Mouse (Mus musculus): ENCODE measurements at regions not wholly inside any gene's neighbourhood (a gene's known extent, or its start where the extent isn't known, plus 50 kb on each side); places are given as distances from the start of the nearest gene placed in this dataset.
A peak's percentile ranks its signal among the peaks of the same experiment; 100 is the strongest.

DNA sequence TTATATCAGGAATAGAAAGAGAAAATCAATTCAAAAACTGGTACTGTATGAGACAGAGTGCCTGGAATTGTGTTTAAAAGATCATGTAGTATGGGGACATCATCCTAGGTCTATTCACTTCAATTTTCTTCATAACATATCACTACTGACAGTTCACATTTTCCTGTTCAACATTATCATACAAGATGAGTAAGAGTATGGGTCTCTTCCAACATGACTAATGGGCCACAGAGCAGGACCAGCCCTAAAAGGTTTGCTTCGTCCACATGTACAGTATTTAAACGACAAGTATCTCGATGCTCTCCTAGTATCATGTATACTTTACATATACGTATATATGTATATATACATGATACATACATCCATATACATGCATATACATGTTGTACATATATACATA, 164.8 kb upstream of the Atp1b1 start:
- DNase-seq, result no peak

- no peak for DNase-seq
Measured at GRCm38 (mm10) chr1:164622417-164622816, 164.3 kb upstream of the Atp1b1 start.

GRCm38 (mm10) chr1:164620129-164620528, 162.0 kb upstream of the Atp1b1 start:
- no peak for DNase-seq

- DNase-seq, result no peak
Measured at GRCm38 (mm10) chr1:164617871-164618270, 159.7 kb upstream of the Atp1b1 start.

- DNase-seq, result peak; percentile 9 to 56
Measured at GRCm38 (mm10) chr1:164607061-164607460, 148.9 kb upstream of the Atp1b1 start.

GRCm38 (mm10) chr1:164606141-164606754, 148.1 kb upstream of the Atp1b1 start:
- DNase-seq, result peak in 1 of 2 experiments; percentile 4

DNA sequence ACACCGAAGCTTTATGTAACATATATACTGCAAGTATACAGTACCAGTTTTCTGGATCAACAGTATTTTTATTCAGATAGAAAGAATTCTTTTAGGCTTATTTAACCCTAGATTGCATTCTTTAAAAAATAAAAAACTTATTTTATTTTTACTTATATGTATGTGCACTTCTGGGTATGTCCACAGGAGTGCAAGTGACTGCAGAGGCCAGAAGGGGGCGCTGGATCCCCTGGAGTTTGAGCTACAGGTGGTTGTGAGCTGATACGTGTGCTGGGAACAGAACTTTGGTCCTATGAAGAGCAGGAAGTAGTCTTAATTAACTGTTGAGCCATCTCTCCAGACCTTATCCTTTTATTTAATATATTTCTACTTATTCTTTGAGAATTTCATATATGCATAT, 145.3 kb upstream of the Atp1b1 start:
- no peak for DNase-seq

GRCm38 (mm10) chr1:164602568-164602967, 144.4 kb upstream of the Atp1b1 start:
- DNase-seq, result no peak

GRCm38 (mm10) chr1:164590205-164590613, 132.1 kb upstream of the Atp1b1 start:
- no peak for DNase-seq

- no peak for DNase-seq
Measured at GRCm38 (mm10) chr1:164586066-164586989, 128.2 kb upstream of the Atp1b1 start.

DNA sequence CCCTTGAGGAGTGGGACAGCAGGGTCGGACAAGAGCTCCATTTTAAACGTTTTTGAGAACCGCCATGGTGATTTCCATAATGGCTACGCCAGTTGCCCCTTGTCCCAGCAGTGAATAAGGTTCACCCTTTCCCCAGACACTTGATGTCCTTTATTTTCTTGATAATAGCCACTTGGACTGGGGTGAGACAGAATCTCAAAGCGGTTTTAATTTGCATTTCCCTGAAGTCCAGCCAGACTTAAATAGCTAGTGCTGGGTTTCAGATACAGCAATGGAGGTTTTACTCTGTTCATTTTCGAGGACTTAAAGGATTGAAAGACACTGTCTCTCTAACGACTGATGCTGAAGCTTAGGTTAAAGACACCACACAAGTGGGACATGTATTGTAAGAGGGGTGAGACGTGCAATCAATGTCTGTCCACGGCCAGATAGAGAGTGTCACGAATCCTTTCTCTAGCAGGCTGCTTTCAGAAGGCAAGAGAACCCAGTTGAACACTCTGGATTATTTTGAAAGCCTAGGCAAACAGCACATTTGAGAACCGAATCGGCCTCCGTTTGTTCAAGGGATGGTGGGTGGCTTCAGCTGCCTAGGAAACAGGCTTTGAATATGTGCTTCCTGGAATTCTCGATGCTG, 118.8 kb upstream of the Atp1b1 start:
- DNase-seq, result no peak

- no peak for DNase-seq
Measured at GRCm38 (mm10) chr1:164573639-164574038, 115.5 kb upstream of the Atp1b1 start.

- no peak for DNase-seq
Measured at GRCm38 (mm10) chr1:164572183-164572582, 114.0 kb upstream of the Atp1b1 start.

DNA sequence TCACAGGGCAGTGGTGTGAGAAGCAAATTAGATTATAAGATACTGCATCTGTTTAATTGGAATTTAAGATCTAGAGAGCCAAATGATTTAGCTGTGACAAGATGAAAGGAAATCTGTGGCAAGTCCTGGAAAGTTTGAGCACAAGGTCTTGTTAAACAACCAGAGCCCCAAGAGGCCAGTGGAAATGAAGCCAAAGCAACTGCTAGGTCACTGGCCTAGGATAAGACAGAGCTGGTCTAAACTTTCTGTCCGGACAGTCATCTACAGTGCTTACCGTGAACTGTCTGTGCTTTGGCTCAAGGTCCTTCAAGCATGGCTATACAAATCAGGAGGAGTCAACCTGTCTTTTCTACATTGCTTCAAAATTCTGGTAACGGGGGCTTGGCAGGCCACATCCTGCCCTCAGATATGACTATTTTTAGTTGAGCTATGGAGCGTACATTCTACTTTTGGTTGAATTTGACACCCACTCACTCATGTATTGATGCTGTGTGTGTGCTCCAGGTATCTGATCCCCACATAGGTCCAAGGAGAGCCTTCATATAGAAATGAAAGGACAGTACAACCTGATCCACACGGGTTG, 113.4 kb upstream of the Atp1b1 start:
- DNase-seq, result no peak

- no peak for DNase-seq
Measured at GRCm38 (mm10) chr1:164564847-164565246, 106.7 kb upstream of the Atp1b1 start.

DNA sequence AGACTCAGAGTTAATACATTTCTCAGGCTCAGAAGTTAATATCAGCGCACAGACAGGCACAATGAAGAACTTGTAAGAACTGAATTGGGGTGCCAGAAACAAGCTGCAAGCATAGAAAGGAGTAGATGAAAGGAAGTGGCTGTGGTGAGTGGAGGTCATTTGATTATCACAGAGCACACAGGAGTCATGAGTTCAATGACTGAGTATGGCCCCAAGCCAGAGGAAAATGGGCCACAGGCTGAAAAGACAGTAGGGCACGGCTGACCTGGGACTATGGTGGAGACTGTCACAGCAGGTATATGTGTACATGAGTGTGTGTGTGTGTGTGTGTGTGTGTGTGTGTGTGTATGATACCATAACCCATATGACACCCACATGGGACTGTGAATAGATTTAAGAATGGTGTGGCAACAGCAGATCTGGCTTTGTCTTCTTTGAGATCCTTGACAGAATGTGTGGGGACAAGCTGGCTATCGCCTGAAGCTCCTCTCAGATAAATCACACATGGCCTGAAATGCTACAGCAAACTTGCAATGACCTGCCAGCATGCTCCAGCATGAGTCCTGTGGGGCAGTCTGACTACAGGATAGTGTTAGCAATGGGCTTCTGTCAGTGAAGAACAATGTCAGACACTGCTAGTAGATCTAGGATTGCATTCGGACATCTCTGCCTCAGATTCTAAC, 101.5 kb upstream of the Atp1b1 start:
- no peak for DNase-seq

DNA sequence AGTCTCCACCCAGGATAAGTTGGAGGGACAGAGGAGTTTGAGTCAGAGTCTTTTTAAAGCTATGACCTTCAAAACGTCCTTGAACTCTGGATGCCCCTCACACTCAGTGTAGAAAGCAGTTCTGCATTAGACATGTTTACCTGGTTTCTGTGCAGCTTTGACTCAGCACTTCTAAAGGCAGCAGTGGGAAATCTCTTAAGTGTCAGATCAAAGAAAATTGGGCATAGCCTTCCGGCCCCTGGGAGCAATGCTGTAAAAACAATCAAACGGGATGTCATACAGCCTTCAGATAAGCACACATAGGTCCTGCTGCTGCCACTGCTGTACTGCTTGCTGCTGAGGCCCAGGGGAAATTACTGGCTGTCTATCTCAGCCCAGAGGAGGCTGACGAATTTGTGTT, 94.5 kb upstream of the Atp1b1 start:
- no peak for DNase-seq

- no peak for DNase-seq
Measured at GRCm38 (mm10) chr1:164551019-164551418, 92.9 kb upstream of the Atp1b1 start.

DNA sequence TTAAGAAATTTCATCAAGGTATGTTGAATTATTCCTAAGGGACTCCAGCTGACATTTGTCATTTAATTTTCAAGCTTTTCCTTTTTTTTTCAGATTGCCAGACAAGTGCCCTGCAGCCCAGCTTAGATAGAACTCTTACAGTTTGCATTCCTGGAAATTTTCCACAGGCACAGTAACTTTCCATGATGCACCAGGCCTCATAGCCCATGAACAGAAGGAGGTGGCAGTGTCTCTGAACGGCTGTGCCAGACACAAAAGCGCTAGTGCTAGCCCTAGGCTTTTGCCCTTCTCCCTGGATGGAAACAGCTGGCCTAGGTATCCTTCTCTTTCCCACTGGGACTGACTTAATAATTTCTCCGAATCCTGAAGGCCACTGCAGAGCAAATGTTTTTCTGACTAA, 92.4 kb upstream of the Atp1b1 start:
- DNase-seq, result no peak

- no peak for DNase-seq
Measured at GRCm38 (mm10) chr1:164548071-164548470, 89.9 kb upstream of the Atp1b1 start.

GRCm38 (mm10) chr1:164545843-164546242, 87.7 kb upstream of the Atp1b1 start:
- DNase-seq, result no peak

DNA sequence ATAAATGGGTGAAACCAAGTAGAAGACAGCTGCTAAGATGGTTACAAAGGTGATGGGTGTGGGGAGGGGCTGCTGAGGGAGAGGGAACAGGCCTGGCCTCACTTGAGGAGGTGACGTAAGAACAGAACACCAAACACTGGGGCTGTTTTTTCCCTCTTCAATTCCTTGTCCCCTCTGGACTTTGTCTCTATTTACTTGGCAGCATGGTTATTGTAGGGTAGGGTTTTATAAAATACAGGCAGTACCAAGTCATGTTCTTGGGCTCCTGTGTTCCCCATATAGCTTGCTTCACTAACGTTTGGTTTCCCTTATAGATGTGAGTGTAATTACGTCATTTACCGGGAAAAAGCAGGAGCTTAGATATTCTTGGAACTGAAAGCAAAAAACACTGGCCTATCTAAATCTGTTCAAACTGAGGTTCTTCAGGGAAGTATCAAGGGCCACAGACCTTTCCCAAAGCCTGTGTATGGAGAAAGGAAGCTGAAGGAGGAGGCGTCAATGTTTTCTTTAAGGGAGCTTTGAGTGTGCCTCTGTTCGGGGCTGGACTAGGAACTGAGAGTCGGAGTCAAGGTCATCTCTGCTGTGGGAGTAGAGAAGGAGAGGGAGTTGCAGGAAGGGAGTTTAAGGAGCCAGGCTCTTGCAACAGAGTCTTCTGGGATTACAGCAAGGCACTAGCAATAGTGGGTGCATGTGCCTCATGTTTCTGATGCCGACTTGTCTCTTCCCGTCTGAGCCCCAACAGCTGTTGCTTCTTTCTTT, 85.1 kb upstream of the Atp1b1 start:
- DNase-seq, result peak in 1 of 2 experiments; percentile 29
